Mouse (Mus musculus): Measurements from ENCODE around the gene Ano7. TPM values are rescaled to one million over a fixed set of nuclear protein-coding genes. Genes with fewer than 3 reads are reported as not detected.

The Ano7 gene
- polyA plus RNA-seq, 1 experiment from 2014 or later: 0.07 TPM

DNA sequence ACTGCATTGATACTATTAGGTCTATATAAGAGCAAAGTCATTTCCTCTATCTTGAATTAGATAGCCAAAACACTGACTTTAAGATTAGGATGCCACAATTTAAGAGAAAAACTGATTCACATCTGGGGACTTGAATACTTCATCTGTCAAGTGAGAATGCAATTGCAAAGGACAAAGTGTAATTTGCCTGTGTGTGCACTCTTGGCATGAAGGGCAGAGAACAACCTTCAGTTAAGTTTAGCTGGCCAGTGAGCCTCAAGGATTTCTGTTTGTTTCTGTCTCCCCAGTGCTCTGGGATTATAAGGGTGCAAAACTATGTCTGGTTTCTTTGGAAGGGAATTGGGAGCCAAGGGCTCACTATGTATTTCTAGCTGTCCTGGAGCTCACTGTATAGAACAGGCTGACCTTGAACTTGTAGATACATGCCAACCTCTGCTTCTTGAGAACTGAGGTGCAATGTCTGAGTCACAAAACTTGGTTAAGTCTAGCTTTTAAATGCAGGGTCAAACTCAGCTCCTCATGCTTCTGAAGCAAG is 80.1 kb downstream of the Ano7 start:
- no peak overlapping the region for H3K4me3 ChIP-seq
- H3K4me2 ChIP-seq: no peak overlapping the region

More for the DNA sequence above, 80.1 kb downstream of the Ano7 start:
- H3K9ac ChIP-seq: no peak overlapping the region
- ATAC-seq (ENCODE audit: borderline replicate concordance, extremely low read depth, low FRiP score, low TSS enrichment): no peak
- no peaks in the 10 kb centered on the region for H3K9me3 ChIP-seq
- no peaks in the 10 kb centered on the region for H3K4me1 ChIP-seq
- no peak overlapping the region for H3K27ac ChIP-seq
- no peaks in the 10 kb centered on the region for H3K36me3 ChIP-seq
- H3K27me3 ChIP-seq: no peaks in the 10 kb centered on the region

Small RNAs within 50 kb of the gene (microRNA-seq; reads per million reads assigned to microRNA genes)
- gene Mir6345: not detected
- 0.56 reads per million for gene Mir6902

Other genes starting within 250 kb of the Ano7 start
- not detected in 2 replicates for gene Agxt, start 238.7 kb upstream of the Ano7 start, polyA plus RNA-seq (2015; fragmentation: Nextera tagmentation; extraction: Ambion mirVana)
- 14.1 and 16.7 TPM in 2 replicates for gene 2310007B03Rik, start 213.0 kb upstream of the Ano7 start, polyA plus RNA-seq (2015; fragmentation: Nextera tagmentation; extraction: Ambion mirVana)
- 3.2 and 3.7 TPM in 2 replicates for gene Crocc2, start 205.2 kb upstream of the Ano7 start, polyA plus RNA-seq (2015; fragmentation: Nextera tagmentation; extraction: Ambion mirVana)
- 19.6 and 23.2 TPM in 2 replicates for gene Sned1, start 138.1 kb upstream of the Ano7 start, polyA plus RNA-seq (2015; fragmentation: Nextera tagmentation; extraction: Ambion mirVana)
- gene Mterf4, start 68.0 kb upstream of the Ano7 start, polyA plus RNA-seq (2015; fragmentation: Nextera tagmentation; extraction: Ambion mirVana): 29.5 and 32.7 TPM in 2 replicates
- gene Ppp1r7, start 31.1 kb upstream of the Ano7 start, polyA plus RNA-seq (2015; fragmentation: Nextera tagmentation; extraction: Ambion mirVana): 63.3 and 70.5 TPM in 2 replicates
- 16.4 and 17.8 TPM in 2 replicates for gene Pask, start 30.4 kb upstream of the Ano7 start, polyA plus RNA-seq (2015; fragmentation: Nextera tagmentation; extraction: Ambion mirVana)
- 158 and 159 TPM in 2 replicates for gene Hdlbp, start 104.9 kb downstream of the Ano7 start, polyA plus RNA-seq (2015; fragmentation: Nextera tagmentation; extraction: Ambion mirVana)
- 6.1 and 6.3 TPM in 2 replicates for gene Farp2, start 138.1 kb downstream of the Ano7 start, polyA plus RNA-seq (2015; fragmentation: Nextera tagmentation; extraction: Ambion mirVana)

Measured in lung, embryonic 15.5 days (tissue).